9 mouse cellular contexts compared by ENCODE assay signal in the genomic region with DNA sequence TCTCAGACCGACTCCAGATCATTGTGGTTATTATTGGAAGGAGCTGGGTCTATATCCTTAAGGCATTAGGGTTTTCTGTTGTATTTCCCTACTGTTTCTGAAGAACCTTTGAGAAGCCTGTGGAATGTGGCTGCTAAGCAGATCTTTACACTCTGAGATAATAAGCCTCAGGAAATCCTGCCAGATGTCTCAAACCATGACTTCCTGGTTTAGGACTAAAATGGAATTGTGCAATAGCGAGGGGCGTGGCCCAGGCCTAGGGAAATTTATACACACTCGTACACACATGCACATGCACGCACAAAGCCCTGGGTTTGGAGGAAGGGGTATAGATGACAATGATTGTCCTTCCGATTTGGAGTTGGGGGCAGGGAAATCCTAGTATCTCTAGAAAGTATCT. TPM values are rescaled to one million over a fixed set of nuclear protein-coding genes. Genes with fewer than 3 reads are reported as not detected.
DNase-seq lines count a peak whose midpoint lies in the region; ATAC-seq and TF ChIP-seq lines count a peak whose summit lies in the region.
"Had no signal": no experiment of that assay in that cellular context is flagged by ENCODE, and none has a peak within 500 bp of the region (broad histone marks: within the 10 kb centered on the region; RNA-seq: fewer than 3 reads in every experiment).

No protein-coding gene starts in this region.

- no peaks in the 10 kb centered on the region; the same call in 1 of the 2 replicates for H3K4me1 ChIP-seq in lung, postnatal 0 days (ENCODE audit: insufficient read depth, low read depth, low read length)
- H3K4me1 ChIP-seq: midbrain, embryonic 12.5 days had no signal

- DNase-seq in urinary bladder, postnatal 14 days (ENCODE audit: low spot score), result peak; percentile 64
- no peak for DNase-seq in urinary bladder, postnatal 10 days (ENCODE audit: low spot score)
- peak; percentile 6 for DNase-seq in forelimb bud, embryonic 11.5 days (ENCODE audit: low read depth, low spot score)
- DNase-seq in kidney, adult 18-20 months, result peak; percentile 45
- DNase-seq in lung, postnatal 0 days (ENCODE audit: low spot score), result peak; percentile 87
- DNase-seq in neural tube, embryonic 10.5 days (ENCODE audit: extremely low spot score, low spot score), result no peak
- no peak for DNase-seq in cerebellum, adult 11-12 months
- no peak for DNase-seq in thymus, adult 18-20 months

- TF ChIP-seq CTCF in lung, postnatal 0 days (IDR thresholded peaks at IDR 0.05), result no peak

- peak; percentile 79 for ATAC-seq in lung, postnatal 0 days

- H3K36me3 ChIP-seq in lung, postnatal 0 days (ENCODE audit: insufficient read depth, low read length), result peaks cover 6% of the 10 kb centered on the region; the same call in 1 of the 2 replicates

- H3K9ac ChIP-seq in lung, postnatal 0 days (replicated peaks; ENCODE audit: low read depth), result no peak overlapping the region
- H3K9ac ChIP-seq: midbrain, embryonic 12.5 days had no signal

- H3K27ac ChIP-seq in lung, postnatal 0 days (ENCODE audit: low read length), result peak overlapping the region; percentile 35; the same call in 1 of the 2 replicates
- H3K27ac ChIP-seq: midbrain, embryonic 12.5 days had no signal

- H3K4me3 ChIP-seq in lung, postnatal 0 days (ENCODE audit: low read depth, low read length), result no peak overlapping the region
- H3K4me3 ChIP-seq: midbrain, embryonic 12.5 days had no signal

- whole genome bisulfite sequencing in lung, postnatal 0 days, result 49% methylated on average over 6 of the region's 6 CpGs

- H3K9me3 ChIP-seq in lung, postnatal 0 days (ENCODE audit: low read length), result no peaks in the 10 kb centered on the region
- H3K9me3 ChIP-seq: midbrain, embryonic 12.5 days had no signal

- TF ChIP-seq EP300 in lung, postnatal 0 days (IDR thresholded peaks at IDR 0.05), result peak; percentile 85

- H3K27me3 ChIP-seq in lung, postnatal 0 days (replicated peaks; ENCODE audit: insufficient read depth, low read length), result no peaks in the 10 kb centered on the region
- H3K27me3 ChIP-seq: midbrain, embryonic 12.5 days had no signal

- H3K4me2 ChIP-seq in lung, postnatal 0 days (replicated peaks; ENCODE audit: low read depth, low read length), result no peak overlapping the region
- H3K4me2 ChIP-seq: midbrain, embryonic 12.5 days had no signal

RNA-seq across cellular contexts. Expression of gene Coro6, which starts 52.3 kb away (rescaled TPM):
- 0.26 and 0.45 TPM in 2 replicates for polyA plus RNA-seq in lung, postnatal 0 days (2015; fragmentation: Nextera tagmentation; extraction: Ambion mirVana)

Comparison
In these comparisons a context has a peak if more than half of its experiments do, and no peak if none do; other contexts are left out.
1. DNase-seq: peak in urinary bladder, postnatal 14 days (single experiment), forelimb bud, embryonic 11.5 days (single experiment), kidney, adult 18-20 months (single experiment) and lung, postnatal 0 days (single experiment); none in urinary bladder, postnatal 10 days (single experiment), neural tube, embryonic 10.5 days (single experiment), cerebellum, adult 11-12 months (single experiment) and thymus, adult 18-20 months (0 of 2).